In genomic region chr7:87227051-87227948, GRCm38 (mm10) we compare ENCODE assay signal across 26 mouse cellular contexts. TPM values are rescaled to one million over a fixed set of nuclear protein-coding genes. Genes with fewer than 3 reads are reported as not detected.
"Had no signal": no experiment of that assay in that cellular context is flagged by ENCODE, and none has a peak within 500 bp of the region (broad histone marks: within the 10 kb centered on the region; RNA-seq: fewer than 3 reads in every experiment).

No protein-coding gene starts in this region.

- H3K4me3 ChIP-seq: gastrocnemius, adult 2 months; heart, adult 2 months; heart, embryonic 13.5 days; heart, embryonic 15.5 days; hindbrain, embryonic 10.5 days; hindbrain, embryonic 12.5 days; intestine, embryonic 15.5 days; layer of hippocampus, adult 2 months; limb, embryonic 13.5 days; limb, embryonic 15.5 days had no signal

- H3K4me2 ChIP-seq: heart, embryonic 11.5 days; heart, embryonic 13.5 days; heart, embryonic 15.5 days; hindbrain, embryonic 12.5 days; hindbrain, embryonic 14.5 days; intestine, embryonic 15.5 days; limb, embryonic 13.5 days; limb, embryonic 15.5 days had no signal

- ATAC-seq: forebrain, embryonic 16.5 days; hindbrain, embryonic 16.5 days; inflammation-experienced regulatory T-cells, adult 6 months; intestine, embryonic 15.5 days; intestine, postnatal 0 days had no signal

- H3K36me3 ChIP-seq: heart, embryonic 13.5 days; heart, embryonic 15.5 days; hindbrain, embryonic 10.5 days; hindbrain, embryonic 12.5 days; intestine, embryonic 15.5 days; limb, embryonic 13.5 days; limb, embryonic 15.5 days had no signal

- H3K9me3 ChIP-seq: heart, embryonic 13.5 days; heart, embryonic 15.5 days; hindbrain, embryonic 10.5 days; hindbrain, embryonic 12.5 days; intestine, embryonic 15.5 days; limb, embryonic 13.5 days; limb, embryonic 15.5 days had no signal

- H3K9ac ChIP-seq: heart, embryonic 13.5 days; heart, embryonic 15.5 days; hindbrain, embryonic 12.5 days; hindbrain, embryonic 14.5 days; intestine, embryonic 15.5 days; limb, embryonic 13.5 days; limb, embryonic 15.5 days had no signal

- H3K27ac ChIP-seq: gastrocnemius, adult 2 months; heart, adult 2 months; heart, embryonic 13.5 days; heart, embryonic 15.5 days; hindbrain, embryonic 10.5 days; hindbrain, embryonic 12.5 days; hindbrain, embryonic 14.5 days; intestine, embryonic 15.5 days; layer of hippocampus, adult 2 months; limb, embryonic 13.5 days; limb, embryonic 15.5 days had no signal

- H3K4me1 ChIP-seq: heart, embryonic 13.5 days; heart, embryonic 15.5 days; hindbrain, embryonic 10.5 days; hindbrain, embryonic 12.5 days; intestine, embryonic 15.5 days; limb, embryonic 13.5 days; limb, embryonic 15.5 days had no signal

- DNase-seq: gastrocnemius, adult 2 months; gastrocnemius, postnatal 14 days; gastrocnemius, postnatal 36 days; heart, adult 11 months; heart, adult 2 months; heart, postnatal 4 days; kidney, adult 18-20 months; kidney, adult 8-10 months; kidney, postnatal 10 days; kidney, postnatal 25 days; kidney, postnatal 4 days; left cerebral cortex, postnatal 4 days had no signal

- H3K27me3 ChIP-seq: heart, embryonic 13.5 days; heart, embryonic 15.5 days; hindbrain, embryonic 12.5 days; intestine, embryonic 15.5 days; limb, embryonic 13.5 days; limb, embryonic 15.5 days had no signal

RNA-seq across cellular contexts. Expression of gene Nox4, which starts 18.6 kb away (rescaled TPM):
- polyA plus RNA-seq: inflammation-experienced regulatory T-cells, adult 6 months had no signal
